Mouse (Mus musculus): ENCODE measurements at regions not wholly inside any gene's neighbourhood (a gene's known extent, or its start where the extent isn't known, plus 50 kb on each side); places are given as distances from the start of the nearest gene placed in this dataset.

GRCm38 (mm10) chr9:84381942-84382341, 457.0 kb downstream of the Bckdhb start:
- no peak for ATAC-seq (ENCODE audit: extremely low read depth, insufficient number of reproducible peaks, low FRiP score, poor library complexity, severe bottlenecking)

DNA sequence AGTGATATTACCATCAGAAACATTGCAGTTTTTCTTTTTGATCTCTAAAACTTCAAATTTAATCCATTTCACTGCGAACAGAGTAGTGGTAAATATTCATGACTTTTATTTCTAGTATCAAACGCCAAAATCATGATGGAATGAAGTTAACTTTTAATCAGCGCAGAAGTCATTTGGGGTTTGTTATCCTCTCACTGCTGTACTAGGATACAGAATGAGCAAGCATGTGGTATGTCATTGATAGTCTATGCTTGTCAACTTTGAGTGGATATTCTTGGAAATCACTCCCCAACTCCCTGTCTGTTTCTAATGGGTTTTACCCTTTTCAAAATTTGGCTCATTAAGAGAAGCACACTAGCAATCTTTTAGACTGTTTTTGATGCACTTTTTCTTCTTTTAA, 464.9 kb downstream of the Bckdhb start:
- ATAC-seq (ENCODE audit: extremely low read depth, insufficient number of reproducible peaks, low FRiP score, poor library complexity, severe bottlenecking): no peak

GRCm38 (mm10) chr9:84394536-84395314, 469.8 kb downstream of the Bckdhb start:
- ATAC-seq (ENCODE audit: extremely low read depth, insufficient number of reproducible peaks, low FRiP score, poor library complexity, severe bottlenecking): no peak

DNA sequence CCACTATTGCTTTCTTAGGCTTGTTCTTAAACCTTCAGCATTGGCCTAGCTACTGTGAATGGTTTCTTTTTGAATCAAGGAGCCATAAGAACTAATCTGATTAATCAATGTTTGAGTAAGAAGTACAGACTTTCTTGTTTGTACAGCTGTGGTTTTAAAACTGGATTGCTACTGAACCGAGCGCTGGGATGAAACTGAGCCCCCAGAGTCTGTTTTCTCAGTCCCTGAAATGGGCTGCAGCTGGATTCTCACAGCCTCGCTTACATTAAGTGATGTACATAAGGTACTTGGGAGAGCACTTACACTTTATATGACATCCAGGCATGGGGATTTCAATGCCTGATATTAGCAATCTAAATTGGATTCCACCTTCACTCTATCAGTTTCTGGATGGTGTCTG, 474.5 kb downstream of the Bckdhb start:
- ATAC-seq (ENCODE audit: extremely low read depth, insufficient number of reproducible peaks, low FRiP score, poor library complexity, severe bottlenecking): no peak

GRCm38 (mm10) chr9:84408260-84409203, 483.6 kb downstream of the Bckdhb start:
- ATAC-seq (ENCODE audit: extremely low read depth, insufficient number of reproducible peaks, low FRiP score, poor library complexity, severe bottlenecking): no peak

Data from neutrophil, adult 5-6 weeks (primary cell).